Mouse (Mus musculus) right cerebral cortex, adult 18-20 months (tissue): Measurements from ENCODE around the gene Gm6408.
"Not testable (repeated sequence)": the region's sequence is repeated elsewhere in the genome, so short reads cannot be mapped to it uniquely, and the experiment has no call there.

Experiments used
- DNase-seq: peaks from one replicate; pipeline ENCODE4 v3.0.0; 2022; ENCODE audit warnings: mixed read lengths

Gm6408 gene

DNA sequence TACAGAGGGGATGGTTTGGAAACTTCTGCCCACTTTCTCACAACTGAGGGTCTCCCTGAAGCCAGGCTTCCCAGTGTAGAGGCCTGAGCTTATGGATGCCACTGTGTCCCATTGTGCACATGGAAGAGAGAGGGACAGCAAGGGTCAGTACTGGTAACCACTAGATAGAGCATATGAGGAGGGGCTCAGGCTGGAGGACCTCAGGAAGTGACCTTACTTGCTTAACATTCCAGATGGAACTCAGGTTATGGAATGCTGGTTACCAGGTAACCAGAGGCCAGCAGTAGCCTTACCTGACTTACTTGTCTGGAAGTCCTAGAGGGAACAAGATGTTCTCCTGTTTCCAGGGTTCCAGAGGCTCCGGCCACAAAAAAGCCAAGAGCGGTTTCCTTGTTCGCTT is at the start of gene Gm6408:
Gene Gm6408 (plus strand): TSS at position 301 of the 400 bp plus-strand sequence.
- DNase-seq: not testable (repeated sequence)

DNA sequence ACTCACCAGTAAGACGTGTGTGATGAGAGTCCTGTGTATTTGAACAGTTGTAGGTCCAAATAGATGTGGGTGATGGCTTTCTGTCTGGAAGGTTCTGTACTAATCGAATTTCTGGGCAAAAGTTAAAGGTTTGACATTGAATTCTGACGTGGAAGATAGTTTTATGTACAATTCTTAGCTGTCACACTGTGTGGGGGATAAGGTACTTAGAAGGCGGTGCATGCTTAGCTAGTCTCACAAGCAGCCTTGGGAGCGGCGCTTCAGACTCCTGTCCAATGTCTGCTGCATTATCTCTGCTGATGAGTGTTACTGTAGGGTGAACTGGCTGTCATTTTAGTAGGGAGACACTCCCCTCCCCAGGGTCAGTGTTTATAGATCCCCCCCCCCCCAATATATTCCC is 49.3 kb upstream of the Gm6408 start:
- no peak for DNase-seq

DNA sequence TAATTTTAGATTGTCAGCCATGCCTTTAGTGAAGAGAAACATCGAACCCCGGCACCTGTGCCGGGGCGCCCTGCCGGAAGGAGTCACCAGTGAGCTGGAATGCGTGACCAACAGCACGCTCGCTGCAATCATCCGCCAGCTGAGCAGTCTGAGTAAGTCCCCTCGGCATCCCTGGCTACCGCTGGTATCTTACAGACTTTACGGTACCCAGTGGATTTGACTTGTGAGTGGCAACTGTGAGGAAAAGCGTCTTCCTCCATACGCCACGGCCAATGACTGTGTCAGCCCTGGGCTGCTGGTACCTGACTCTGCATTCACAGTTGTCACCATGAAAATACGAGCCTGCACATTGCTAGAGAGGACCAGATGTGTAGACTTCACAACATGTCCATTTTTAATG is 46.4 kb upstream of the Gm6408 start:
- DNase-seq: no peak

DNA sequence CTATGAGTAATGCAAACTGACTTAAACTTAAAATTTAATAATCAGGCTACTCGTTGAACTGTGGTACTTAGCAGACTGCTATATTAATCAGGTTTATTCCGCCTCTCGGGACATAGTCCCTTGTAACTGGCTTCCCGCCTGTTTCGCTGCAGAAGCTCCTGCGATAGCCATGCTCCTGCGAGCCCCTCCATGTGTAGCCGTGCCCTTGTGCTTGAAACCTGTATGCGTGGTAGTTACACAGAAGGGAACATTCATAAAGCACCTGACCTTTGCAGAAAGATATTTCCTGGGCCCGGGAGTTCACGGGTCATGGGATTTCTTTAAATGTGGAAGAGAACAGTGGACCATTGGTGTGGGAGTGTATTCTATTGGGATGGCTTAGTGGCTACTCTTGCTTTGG is 45.0 kb upstream of the Gm6408 start:
- no peak for DNase-seq

DNA sequence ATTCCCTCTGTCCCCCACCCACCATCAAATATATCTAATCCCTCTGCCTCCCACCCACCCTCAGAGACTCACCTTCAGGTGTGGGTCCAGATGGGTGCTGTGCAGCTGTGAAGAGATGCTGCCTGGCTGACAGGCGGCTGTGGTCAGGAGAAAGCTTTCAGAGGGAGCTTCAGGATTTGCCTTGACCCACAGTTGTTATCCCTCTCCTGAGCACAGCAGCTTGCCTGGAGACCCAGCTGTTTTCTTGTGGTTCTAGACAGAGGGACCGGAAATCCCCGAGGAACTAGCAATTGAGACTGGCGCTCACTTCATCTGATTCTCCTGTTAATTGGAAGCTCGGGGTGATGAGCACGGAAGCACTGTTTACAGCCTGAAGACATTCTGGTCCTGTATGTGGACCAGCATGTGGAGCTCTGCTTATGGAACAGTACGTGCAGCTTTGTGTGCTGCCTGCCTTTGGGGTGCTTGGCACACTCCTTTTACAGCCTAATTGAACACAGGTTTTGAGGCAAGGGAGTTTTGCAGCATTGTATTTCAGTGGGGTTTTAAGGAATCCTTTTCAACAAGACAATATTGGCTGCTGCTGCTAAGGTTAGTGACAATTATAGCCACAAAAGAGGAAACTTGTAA is 42.5 kb upstream of the Gm6408 start:
- DNase-seq: no peak

DNA sequence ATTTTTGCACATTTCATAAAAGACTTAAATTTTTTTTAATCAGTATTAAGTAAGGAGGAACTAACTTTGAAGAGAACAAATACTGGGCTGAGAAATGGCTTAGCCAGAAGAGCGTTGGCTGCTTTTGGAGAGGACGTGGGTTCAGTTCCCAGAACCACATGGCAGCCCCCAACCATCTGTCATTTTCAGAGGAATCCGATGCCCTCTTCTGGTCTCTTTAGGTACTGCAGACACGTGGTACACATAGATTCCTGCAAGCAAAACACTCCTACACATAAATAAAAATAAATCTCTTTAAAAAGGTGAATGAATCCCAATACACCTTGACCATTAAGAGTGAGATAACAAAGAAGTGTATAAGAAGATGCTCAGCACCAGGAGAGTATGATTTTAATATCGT is 41.5 kb upstream of the Gm6408 start:
- DNase-seq: no peak

DNA sequence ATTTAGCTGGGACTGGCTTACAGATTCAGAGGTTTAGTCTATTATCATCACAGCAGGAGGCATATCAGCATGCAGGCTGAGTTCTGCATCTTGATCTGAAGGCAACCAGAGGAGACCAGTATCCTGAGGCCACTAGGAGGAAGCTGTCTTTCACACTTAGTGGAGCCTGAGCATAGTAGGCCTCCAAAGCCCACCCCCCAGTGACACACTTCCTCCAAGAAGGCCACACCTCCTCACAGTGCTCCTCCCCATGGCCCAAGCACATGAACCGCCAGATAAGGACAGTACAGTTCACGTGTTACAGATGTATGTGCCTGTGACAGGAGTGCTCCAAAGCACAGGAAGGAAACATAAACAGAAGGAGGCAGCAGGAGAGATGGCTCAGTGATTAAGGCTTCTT is 39.0 kb upstream of the Gm6408 start:
- DNase-seq: no peak

DNA sequence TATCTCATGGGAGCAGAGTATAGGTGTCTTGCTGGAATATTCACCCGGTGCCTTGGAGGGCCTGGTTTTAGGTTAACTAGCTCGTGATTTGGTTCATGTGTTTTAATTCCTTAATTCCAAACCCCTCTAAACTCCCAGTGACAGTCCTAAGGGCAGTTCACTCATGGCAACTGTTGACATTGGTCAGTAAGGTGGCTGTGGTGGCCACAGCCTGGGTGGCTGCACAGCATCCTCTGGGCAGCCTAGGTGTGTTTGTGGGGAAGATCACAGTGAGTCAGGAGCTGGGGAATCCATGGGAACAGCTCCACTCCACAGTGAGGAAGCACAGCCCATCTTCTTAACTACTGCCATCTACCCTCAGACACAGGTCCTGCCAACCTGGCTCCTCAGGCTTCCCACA is 35.1 kb upstream of the Gm6408 start:
- DNase-seq: no peak

DNA sequence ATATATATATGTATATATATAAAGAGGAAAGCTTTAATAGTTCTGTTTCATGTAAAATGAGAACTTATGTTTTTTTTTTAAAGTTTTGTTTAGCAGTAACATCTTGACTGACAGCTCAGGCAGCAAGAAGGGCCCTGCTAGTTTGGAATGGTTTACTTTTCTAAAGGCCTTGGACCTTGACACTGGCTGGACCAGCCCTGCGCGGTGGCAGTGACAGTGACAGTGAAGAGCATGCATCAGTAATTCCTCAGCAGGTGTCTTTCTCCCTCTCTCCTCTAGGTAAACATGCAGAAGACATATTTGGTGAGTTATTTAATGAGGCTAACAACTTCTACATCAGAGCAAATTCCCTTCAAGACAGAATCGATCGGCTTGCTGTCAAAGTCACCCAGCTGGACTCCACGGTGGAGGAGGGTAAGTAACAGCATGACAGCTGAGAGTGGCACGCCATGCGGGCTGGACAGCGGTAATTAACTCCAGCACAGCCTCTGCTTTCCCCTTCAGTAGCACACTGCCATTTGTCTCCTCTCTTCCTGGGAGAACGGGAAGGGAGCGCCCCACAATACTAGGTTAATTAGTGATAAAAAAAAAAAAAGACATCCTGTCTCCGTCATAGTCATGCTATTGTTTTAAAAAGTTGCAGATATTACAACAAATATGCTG is 30.0 kb upstream of the Gm6408 start:
- DNase-seq: no peak

DNA sequence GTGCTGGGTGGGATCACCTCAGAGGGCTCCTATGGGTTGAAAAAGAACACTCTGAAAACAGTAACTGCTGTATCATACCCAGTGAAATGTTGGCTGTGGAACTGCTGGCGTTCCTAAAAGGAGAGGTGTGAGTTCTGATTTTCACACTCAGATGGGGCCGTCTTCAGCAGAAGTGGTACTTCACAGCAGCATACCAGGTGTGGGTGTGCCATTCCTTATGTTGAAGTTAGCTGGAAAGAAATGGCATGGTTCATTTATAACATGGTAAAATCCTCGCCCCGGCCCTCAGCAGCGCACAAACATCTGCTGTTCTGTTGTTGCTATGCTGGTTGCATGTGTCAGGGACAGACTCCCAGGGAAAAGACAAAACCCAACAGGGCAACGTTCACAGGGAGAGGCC is 28.2 kb upstream of the Gm6408 start:
- peak; percentile 46 for DNase-seq

DNA sequence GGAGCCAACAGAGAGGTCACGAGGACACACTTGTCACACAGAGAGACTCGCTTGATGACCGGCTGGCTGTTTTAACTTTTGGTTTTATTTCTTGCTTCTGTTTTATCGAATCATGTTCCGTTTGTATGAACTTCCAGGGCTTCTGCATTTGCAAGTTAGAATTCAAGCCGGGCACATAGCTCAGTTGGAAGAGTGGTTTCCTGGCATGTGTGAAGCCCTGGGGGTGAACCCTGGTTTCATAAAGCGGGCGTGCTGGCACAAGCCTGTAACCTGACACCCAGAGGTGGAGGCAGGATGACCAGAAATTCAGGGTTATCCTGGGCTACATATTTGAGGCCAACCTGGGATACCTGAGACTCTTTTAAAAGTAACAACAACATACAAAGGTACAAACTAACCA is 20.2 kb upstream of the Gm6408 start:
- no peak for DNase-seq

DNA sequence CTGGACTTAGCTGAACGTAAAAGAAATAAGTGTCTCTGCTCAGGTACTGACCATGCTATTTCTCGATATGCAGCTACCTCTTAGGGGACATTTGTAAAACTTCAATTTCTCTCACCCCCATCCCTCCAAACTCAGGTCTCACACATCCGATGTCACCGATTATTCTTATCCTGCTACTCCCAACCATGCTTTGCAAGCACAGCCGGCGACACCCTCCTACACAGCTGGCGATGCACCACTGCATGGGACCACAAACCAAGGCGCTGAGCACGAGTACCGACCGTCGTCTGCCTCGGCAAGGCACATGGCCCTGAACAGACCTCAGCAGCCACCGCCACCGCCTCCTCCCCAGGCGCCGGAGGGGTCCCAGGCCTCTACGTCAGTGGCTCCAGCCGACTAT is 15.1 kb upstream of the Gm6408 start:
- peak; percentile 52 for DNase-seq

DNA sequence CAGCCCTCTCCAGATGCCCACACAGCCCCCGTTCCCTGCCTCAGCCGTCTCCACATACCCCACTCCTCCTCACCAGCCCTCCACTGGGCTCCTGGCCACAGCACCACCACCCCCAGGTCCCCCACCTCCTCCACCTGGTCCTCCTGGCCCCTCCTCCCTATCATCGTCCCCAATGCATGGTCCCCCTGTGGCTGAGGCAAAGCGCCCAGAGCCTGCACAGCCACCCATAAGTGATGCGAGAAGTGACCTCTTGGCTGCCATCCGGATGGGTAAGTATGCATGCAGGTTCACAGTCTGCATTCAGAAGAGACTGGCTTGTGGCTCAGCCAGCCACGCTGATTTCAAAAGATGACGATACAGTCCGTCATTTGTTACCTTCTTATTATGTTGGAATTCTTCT is 13.5 kb upstream of the Gm6408 start:
- DNase-seq: no peak

DNA sequence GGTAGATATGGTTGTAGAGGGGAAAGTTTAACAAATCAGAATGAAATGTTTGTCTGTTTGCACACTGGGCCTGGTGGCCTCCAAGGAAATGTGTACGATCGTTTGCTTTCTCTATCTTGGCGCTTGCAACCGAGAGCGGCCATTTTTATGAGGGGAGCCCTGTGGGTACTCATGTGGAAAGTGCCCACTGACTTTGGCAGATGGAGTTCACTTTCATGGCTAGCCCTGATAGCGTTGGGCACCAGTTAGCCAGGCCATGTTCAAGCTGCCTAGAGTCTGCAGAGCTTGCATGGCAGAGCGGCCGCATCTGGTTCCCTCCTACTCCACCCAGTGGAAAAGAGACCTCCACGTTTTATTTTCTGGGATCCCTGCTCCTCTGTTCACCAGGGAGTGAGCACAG is 10.9 kb upstream of the Gm6408 start:
- no peak for DNase-seq

DNA sequence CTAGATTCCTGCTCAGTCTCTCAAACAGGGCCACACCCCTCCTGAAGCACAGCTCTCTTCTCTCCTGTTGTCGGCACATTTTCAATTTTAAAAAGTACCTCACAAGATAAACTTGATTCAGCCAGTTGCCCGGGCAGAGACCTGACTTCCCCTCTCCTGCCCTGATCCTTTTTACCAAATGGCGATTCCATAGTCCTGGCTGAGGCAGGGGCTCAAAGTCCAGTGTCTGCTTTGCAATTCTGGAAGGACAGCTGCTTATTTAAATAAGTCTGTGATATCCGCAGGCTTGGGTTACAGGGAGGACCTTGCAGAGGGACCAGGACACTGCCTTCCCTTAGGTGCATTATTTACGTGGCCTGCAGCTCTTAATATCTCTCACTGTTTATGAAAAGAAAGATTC is 10.5 kb upstream of the Gm6408 start:
- no peak for DNase-seq

DNA sequence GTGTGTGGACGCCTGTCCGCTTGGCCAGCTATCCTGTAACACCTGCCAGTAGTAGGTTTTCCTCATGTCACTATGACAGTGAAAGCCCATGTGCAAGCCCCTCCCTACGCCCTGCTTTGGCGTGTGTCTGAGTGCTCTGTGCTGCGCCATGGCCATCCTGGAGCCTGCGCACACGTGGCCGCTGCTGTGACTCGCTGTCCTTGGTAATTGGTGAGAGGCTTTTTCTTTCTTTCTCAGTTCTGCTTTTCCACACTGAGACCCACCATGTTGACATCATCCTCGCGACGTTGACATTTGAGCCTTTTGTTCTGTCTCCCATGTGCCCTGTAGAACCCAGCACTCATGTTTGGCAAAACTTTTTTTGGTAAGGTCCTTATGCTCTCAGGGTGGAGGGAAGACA is 9.9 kb upstream of the Gm6408 start:
- no peak for DNase-seq

DNA sequence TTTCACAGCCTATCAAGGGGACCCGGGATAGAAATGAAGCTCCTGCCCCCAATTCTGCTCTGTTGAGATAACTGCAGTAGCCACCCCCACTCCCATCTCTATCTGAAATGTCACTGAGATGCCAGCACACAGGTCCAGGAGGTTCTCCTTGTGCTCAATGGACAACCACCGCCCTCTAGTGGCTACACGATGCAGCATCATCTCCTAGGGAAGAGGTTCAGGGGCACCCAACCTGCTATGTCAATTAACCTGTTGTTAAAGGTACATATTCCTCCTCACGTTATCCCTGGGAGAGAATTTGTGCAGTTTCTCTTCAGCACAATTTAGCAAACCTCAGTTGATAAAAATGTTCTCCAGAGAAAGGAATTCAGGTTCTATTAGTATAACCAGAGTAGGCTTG is 2.2 kb upstream of the Gm6408 start:
- peak; percentile 37 for DNase-seq

DNA sequence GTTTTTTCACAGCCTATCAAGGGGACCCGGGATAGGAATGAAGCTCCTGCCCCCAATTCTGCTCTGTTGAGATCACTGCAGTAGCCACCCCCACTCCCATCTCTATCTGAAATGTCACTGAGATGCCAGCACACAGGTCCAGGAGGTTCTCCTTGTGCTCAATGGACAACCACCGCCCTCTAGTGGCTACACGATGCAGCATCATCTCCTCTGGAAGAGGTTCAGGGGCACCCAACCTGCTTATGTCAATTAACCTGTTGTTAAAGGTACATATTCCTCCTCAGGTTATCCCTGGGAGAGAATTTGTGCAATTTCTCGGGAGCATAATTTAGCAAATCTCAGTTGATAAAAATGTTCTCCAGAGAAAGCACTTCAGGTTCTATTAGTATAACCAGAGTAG is 7.2 kb downstream of the Gm6408 start:
- DNase-seq: peak; percentile 27

DNA sequence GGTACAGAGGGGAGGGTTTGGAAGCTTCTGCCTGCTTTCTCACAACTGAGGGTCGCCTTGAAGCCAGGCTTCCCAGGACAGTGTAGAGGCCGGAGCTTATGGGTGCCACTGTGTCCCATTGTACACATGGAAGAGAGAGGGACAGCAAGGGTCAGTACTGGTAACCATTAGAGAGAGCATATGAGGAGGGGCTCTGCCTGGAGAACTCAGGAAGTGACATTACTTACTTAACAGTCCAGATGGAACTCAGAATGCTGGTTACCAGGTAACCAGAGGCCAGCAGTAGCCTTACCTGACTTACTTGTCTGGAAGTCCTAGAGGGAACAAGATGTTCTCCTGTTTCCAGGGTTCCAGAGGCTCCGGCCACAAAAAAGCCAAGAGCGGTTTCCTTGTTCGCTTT is 9.3 kb downstream of the Gm6408 start, which contains the start of gene Gm6370:
Gene Gm6370 (plus strand): TSS at position 301 of the 400 bp plus-strand sequence.
- DNase-seq: not testable (repeated sequence)

DNA sequence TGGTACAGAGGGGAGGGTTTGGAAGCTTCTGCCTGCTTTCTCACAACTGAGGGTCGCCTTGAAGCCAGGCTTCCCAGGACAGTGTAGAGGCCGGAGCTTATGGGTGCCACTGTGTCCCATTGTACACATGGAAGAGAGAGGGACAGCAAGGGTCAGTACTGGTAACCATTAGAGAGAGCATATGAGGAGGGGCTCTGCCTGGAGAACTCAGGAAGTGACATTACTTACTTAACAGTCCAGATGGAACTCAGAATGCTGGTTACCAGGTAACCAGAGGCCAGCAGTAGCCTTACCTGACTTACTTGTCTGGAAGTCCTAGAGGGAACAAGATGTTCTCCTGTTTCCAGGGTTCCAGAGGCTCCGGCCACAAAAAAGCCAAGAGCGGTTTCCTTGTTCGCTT is 20.3 kb downstream of the Gm6408 start, which contains the start of gene 4930449I24Rik:
Gene 4930449I24Rik (plus strand): TSS at position 301 of the 400 bp plus-strand sequence.
- DNase-seq: not testable (repeated sequence)

DNA sequence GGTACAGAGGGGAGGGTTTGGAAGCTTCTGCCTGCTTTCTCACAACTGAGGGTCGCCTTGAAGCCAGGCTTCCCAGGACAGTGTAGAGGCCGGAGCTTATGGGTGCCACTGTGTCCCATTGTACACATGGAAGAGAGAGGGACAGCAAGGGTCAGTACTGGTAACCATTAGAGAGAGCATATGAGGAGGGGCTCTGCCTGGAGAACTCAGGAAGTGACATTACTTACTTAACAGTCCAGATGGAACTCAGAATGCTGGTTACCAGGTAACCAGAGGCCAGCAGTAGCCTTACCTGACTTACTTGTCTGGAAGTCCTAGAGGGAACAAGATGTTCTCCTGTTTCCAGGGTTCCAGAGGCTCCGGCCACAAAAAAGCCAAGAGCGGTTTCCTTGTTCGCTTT is 32.1 kb downstream of the Gm6408 start, which contains the start of gene Gm3402:
Gene Gm3402 (plus strand): TSS at position 301 of the 400 bp plus-strand sequence.
- not testable (repeated sequence) for DNase-seq

DNA sequence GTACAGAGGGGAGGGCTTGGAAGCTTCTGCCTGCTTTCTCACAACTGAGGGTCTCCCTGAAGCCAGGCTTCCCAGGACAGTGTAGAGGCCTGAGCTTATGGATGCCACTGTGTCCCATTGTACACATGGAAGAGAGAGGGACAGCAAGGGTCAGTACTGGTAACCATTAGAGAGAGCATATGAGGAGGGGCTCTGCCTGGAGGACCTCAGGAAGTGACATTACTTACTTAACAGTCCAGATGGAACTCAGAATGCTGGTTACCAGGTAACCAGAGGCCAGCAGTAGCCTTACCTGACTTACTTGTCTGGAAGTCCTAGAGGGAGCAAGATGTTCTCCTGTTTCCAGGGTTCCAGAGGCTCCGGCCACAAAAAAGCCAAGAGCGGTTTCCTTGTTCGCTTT is 43.7 kb downstream of the Gm6408 start, which contains the start of gene Gm3404:
Gene Gm3404 (plus strand): TSS at position 301 of the 400 bp plus-strand sequence.
- DNase-seq: not testable (repeated sequence)
